Comparison of ENCODE assay signal across 29 mouse cellular contexts in genomic region chr12:107132501-107132900, GRCm38 (mm10).
DNase-seq lines count a peak whose midpoint lies in the region; ATAC-seq lines count a peak whose summit lies in the region.
"Had no signal": no experiment of that assay in that cellular context is flagged by ENCODE, and none has a peak within 500 bp of the region (broad histone marks: within the 10 kb centered on the region; RNA-seq: fewer than 3 reads in every experiment).

No protein-coding gene starts in this region.

- peak overlapping the region; percentile 42; the same call in 1 of the 2 replicates for H3K4me2 ChIP-seq in heart, embryonic 14.5 days (ENCODE audit: low read length)
- H3K4me2 ChIP-seq: embryonic facial prominence, embryonic 12.5 days; embryonic facial prominence, embryonic 15.5 days; forebrain, embryonic 12.5 days; forebrain, embryonic 15.5 days; hindbrain, embryonic 14.5 days; intestine, embryonic 15.5 days had no signal

- ATAC-seq in heart, embryonic 14.5 days (ENCODE audit: insufficient number of reproducible peaks, insufficient read depth, low FRiP score, low read depth): no peak
- ATAC-seq in activated CD4-positive, CD25-positive, alpha-beta regulatory T cell, adult 4 months: peak; percentile 38
- ATAC-seq in erythroblast, adult 5-6 weeks (replicated peaks; ENCODE audit: low FRiP score, poor library complexity, severe bottlenecking): no peak
- ATAC-seq: forebrain, embryonic 15.5 days; hindbrain, postnatal 0 days; intestine, embryonic 15.5 days; Patski had no signal

- no peaks in the 10 kb centered on the region for H3K9me3 ChIP-seq in heart, embryonic 14.5 days (ENCODE audit: control insufficient read depth, low read length)
- H3K9me3 ChIP-seq: embryonic facial prominence, embryonic 12.5 days; embryonic facial prominence, embryonic 15.5 days; forebrain, embryonic 12.5 days; forebrain, embryonic 15.5 days; heart, embryonic 12.5 days; intestine, embryonic 15.5 days had no signal

- no peaks in the 10 kb centered on the region for H3K27me3 ChIP-seq in heart, embryonic 14.5 days (ENCODE audit: control insufficient read depth, insufficient read depth, low read length)
- H3K27me3 ChIP-seq: CH12.LX; embryonic facial prominence, embryonic 12.5 days; embryonic facial prominence, embryonic 15.5 days; forebrain, embryonic 12.5 days; forebrain, embryonic 15.5 days; heart, embryonic 12.5 days; intestine, embryonic 15.5 days; Patski had no signal

- peaks cover 7 to 11% of the 10 kb centered on the region in 2 experiments for H3K4me1 ChIP-seq in heart, embryonic 14.5 days (ENCODE audit: control insufficient read depth in 2 of 2, insufficient read depth in 2 of 2, low read length in 2 of 2)
- H3K4me1 ChIP-seq: embryonic facial prominence, embryonic 12.5 days; embryonic facial prominence, embryonic 15.5 days; forebrain, embryonic 12.5 days; forebrain, embryonic 15.5 days; intestine, embryonic 15.5 days had no signal

- H3K36me3 ChIP-seq in heart, embryonic 14.5 days (ENCODE audit: control insufficient read depth, insufficient read depth, low read length): no peaks in the 10 kb centered on the region
- H3K36me3 ChIP-seq: embryonic facial prominence, embryonic 12.5 days; embryonic facial prominence, embryonic 15.5 days; forebrain, embryonic 12.5 days; forebrain, embryonic 15.5 days; G1E; heart, embryonic 12.5 days; intestine, embryonic 15.5 days had no signal

- no peak overlapping the region for H3K27ac ChIP-seq in heart, embryonic 14.5 days (replicated peaks in 1 of 2; ENCODE audit: control insufficient read depth in 1 of 2, insufficient read depth in 1 of 2, low read depth in 2 of 2, low read length in 2 of 2)
- H3K27ac ChIP-seq: embryonic facial prominence, embryonic 12.5 days; embryonic facial prominence, embryonic 15.5 days; forebrain, embryonic 12.5 days; forebrain, embryonic 15.5 days; hindbrain, embryonic 14.5 days; hindbrain, postnatal 0 days; intestine, embryonic 15.5 days had no signal

- no peak overlapping the region for H3K4me3 ChIP-seq in heart, embryonic 14.5 days (ENCODE audit: control insufficient read depth in 1 of 2, insufficient read depth in 1 of 2, low read depth in 1 of 2, low read length in 2 of 2)
- H3K4me3 ChIP-seq: embryonic facial prominence, embryonic 12.5 days; embryonic facial prominence, embryonic 15.5 days; erythroblast, embryonic 14.5 days; forebrain, embryonic 12.5 days; forebrain, embryonic 15.5 days; heart, embryonic 12.5 days; intestine, embryonic 15.5 days had no signal

- H3K9ac ChIP-seq in heart, embryonic 14.5 days (ENCODE audit: low read length): no peak overlapping the region
- H3K9ac ChIP-seq: embryonic facial prominence, embryonic 12.5 days; embryonic facial prominence, embryonic 15.5 days; forebrain, embryonic 12.5 days; forebrain, embryonic 15.5 days; heart, embryonic 12.5 days; hindbrain, embryonic 14.5 days; intestine, embryonic 15.5 days had no signal

- no peak for DNase-seq in heart, adult 11 months
- peak; percentile 3 for DNase-seq in thymus, postnatal 25 days
- DNase-seq in thymus, postnatal 10 days (ENCODE audit: low spot score in 2 of 2): no peak
- no peak for DNase-seq in kidney, adult 18-20 months
- DNase-seq: adrenal gland, adult 2 months; adrenal gland, postnatal 14 days; cerebellum, adult 11 months; cerebellum, adult 2 months; cerebellum, adult 9-11 months; cerebellum, postnatal 25 days; gastrocnemius, postnatal 10 days; gastrocnemius, postnatal 36 days; heart, postnatal 36 days; kidney, adult 11 months had no signal

- 70% methylated on average over 3 of the region's 3 CpGs for WGBS in heart, embryonic 14.5 days
